Mouse (Mus musculus) olfactory bulb, adult 2 months (tissue): ENCODE measurements around the gene Rita1.

Source experiments
- CTCF ChIP-seq: fragments of 200-500 bp; IDR thresholded peaks from 2 replicates; pipeline ENCODE4 v1.5.1; 2012; ENCODE audit warnings: low read depth, mild to moderate bottlenecking, low read length, moderate library complexity; ENCODE audit not compliant: insufficient read depth
- POLR2A ChIP-seq: fragments of 200-500 bp; IDR thresholded peaks from 2 replicates; pipeline ENCODE4 v1.6.1; 2012; ENCODE audit warnings: mild to moderate bottlenecking, low read depth, low read length, moderate library complexity; ENCODE audit not compliant: insufficient read depth

GRCm38 (mm10) chr5:120606590-120607200 lies 5.7 kb downstream of the Rita1 start:
- no peak for TF ChIP-seq POLR2A
- no peak for TF ChIP-seq CTCF
